Mouse (Mus musculus) thymus, postnatal 0 days (tissue): Measurements from ENCODE around the gene Sox13. TPM values are rescaled to one million over a fixed set of nuclear protein-coding genes. Genes with fewer than 3 reads are reported as not detected.
A peak's percentile ranks its signal among the peaks of the same experiment; 100 is the strongest.

Experiments used
- DNase-seq: peaks from one replicate; pipeline ENCODE4 v3.0.0-alpha.2; 2015; ENCODE audit warnings: low spot score
- polyA plus RNA-seq: library from polyadenylated mRNA; unstranded; fragments of >200 nt; fragmentation: Nextera tagmentation; extraction: Ambion mirVana; gene quantifications from 2 replicates; pipeline ENCODE4 v1.2.1, GENCODE M21; 2015

Gene Sox13
- polyA plus RNA-seq, 1 experiment from 2014 or later: 14.6 TPM

DNA sequence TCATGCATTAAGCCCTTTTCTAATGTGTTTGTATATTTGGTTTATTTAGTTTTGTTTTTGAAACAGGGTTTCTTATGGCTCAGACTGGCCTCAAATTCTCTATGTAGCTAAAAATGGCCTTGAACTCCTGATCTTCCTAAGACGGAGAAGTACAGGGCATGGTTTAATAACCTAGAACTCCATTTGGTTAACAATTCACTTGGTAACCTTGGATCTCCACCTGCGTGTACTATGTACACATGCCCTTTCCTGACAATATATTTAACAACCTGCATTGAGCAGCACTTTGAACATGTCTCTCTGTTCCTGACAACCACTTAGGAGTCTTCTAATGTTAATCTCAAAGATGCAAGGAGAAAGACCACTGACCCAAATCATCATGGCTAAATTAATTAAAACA is 7.0 kb upstream of the Sox13 start:
- DNase-seq: no peak

GRCm38 (mm10) chr1:133424547-133425140 is 467 bp upstream of the Sox13 start:
- DNase-seq: no peak

DNA sequence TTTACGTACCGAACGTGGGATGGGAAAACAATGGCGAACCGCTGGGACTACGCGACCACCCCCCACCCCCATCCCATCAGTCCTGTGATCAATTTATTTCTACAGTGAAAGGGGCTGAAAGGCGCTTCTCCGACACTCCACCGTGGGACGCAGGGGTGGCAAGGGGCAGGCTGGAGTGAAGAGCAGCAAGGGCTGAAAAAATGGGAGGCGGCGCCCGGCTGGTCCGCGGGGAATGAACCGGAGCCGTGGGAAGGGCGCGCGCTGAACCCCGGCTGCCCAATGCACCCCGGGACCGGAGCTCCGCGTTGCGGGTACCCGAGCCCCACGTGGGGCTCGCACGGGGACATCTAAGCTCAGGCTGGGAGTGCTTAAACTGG is 1.0 kb downstream of the Sox13 start:
- DNase-seq: no peak

- no peak for DNase-seq
Observed at GRCm38 (mm10) chr1:133422615-133423161, 1.5 kb downstream of the Sox13 start.

DNA sequence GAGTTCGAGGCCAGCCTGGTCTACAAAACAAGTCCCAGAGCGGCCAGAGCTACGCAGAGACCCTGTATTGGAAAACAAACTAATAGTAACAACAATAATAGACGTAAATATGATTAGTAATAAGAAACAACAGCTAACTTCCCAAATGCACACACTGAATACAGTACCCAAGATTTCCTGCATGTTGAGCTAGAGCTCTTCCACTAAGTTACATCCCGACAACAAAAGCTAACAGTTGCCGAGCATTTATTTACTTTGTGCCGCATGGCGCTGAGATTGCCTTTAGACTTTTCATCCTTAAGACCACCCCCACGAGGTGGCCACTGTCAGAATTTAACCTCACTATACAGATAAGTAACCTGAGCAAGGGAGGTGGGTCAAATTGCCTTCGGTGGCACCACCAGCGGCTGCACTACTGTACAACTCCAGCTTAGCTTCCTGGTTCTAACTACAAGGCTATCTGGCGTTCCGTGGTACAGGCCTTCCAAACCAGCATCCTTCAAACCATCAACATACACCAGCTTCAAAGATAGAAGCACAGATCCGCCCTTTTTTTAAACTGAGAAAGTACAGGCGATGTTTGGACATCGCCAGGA is 2.1 kb downstream of the Sox13 start:
- DNase-seq: no peak

DNA sequence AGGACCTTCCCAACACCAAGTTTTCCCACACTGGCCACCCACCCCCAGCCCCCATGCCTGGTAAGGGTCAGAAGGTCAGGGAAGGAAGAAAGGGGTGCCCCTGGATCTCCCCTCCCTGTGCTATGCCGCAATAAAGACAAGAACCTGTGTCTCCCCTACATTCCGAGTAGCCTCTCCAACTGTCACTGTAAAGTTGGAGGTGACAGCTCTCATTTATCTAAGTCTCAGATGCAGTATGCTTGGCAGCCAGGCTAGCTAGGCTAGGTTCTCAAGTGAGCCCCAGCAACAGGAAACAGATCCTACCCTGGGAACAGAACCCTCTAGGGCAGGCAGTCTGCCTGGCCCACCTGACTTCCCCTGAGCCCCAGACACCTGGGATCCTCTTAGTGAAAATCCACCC is 3.1 kb downstream of the Sox13 start:
- peak; percentile 34 for DNase-seq

- DNase-seq: no peak
Observed at GRCm38 (mm10) chr1:133420491-133420890, 3.7 kb downstream of the Sox13 start.

- no peak for DNase-seq
Observed at GRCm38 (mm10) chr1:133419178-133419834, 4.9 kb downstream of the Sox13 start.

DNA sequence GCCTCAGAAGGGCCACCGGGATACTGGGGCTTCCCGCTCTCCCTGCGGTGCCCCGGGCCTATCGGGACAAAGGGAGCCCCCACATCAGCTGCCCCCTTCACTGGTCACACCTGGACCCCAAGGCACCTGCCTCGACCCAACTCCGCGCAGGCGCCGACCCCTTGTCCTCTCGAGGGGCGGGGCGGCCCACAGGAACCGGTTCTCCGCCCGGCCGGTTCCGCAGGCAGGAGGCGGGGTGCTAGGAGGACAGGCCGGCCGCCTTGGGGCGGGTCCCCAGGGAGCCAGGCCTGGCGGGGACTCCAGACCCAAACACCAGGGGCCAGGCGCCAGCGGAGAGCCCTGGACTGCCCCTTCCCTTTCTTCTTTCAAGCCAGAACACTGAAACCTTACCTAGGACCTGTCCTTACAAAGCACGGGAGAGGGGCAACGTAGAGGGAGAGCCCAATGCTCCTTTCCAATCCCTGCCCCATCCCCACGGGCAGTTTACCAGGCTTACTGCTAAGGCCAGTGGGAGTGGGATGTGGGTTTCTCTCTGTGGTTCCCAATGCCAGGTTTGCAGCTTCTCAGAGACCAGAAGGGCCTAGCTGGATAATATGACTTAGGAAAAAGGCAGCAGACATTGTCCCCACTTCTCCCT is 5.9 kb downstream of the Sox13 start:
- no peak for DNase-seq

- peak; percentile 33 for DNase-seq
Observed at GRCm38 (mm10) chr1:133417539-133417938, 6.6 kb downstream of the Sox13 start.

DNA sequence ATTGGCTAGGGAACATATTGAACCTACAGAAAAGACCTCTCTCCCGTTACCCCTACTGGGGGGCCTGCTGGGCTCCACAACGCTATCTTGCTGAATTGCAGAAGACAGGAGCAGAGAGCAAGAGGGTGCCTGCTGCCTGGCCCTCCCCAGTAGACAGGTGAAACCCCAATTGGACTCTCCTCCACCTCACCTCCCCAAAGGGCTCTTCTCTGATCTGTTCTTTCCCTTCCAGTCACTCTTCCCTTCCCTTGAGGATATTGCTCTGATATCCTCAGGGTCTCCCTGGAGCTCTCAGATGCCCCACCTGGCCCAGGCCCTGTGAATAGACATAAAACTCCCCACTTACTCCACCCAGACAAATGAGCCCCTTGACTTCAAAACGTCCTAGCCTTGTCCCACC is 7.1 kb downstream of the Sox13 start:
- no peak for DNase-seq

- no peak for DNase-seq
Observed at GRCm38 (mm10) chr1:133416472-133416871, 7.7 kb downstream of the Sox13 start.

DNA sequence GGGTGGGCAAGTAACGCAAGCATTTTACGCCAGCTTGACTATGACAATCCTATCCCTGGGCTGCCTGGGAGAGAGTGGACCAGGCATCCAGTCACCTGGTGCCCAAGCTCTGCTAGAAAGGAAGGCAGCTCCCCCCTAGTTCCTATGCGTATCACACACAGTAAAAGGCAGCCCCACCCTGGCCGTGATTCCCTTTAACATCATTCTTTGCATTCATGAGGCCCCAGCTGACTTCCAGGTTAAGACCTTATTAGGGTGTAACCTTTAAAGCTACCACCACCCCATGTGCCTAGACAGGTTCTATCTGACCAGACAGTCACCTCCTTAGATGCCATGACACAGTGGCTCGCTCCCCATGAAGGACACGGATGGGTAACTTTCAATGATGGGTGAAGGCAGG is 8.7 kb downstream of the Sox13 start:
- no peak for DNase-seq

DNA sequence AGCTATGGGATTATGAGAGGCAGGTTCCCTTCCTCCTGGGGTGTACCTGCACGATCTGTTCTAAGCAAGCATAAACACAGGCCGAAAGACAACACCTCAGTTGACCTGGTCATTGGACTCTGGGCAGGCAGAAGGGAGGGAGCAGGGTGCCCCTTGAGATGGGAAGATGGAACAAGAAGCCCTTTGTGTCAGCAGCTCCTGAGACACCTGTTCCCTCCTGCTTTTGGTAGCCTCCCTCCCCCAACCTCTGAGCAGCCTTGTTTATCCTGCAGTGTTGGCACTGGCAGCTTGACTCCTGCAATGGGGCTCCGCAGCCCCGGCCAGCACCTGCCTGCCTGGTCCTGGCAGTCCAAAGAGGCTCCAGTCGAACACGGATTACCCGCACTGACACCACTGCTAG is 9.1 kb downstream of the Sox13 start:
- DNase-seq: no peak

- no peak for DNase-seq
Observed at GRCm38 (mm10) chr1:133412941-133413340, 11.2 kb downstream of the Sox13 start.

DNA sequence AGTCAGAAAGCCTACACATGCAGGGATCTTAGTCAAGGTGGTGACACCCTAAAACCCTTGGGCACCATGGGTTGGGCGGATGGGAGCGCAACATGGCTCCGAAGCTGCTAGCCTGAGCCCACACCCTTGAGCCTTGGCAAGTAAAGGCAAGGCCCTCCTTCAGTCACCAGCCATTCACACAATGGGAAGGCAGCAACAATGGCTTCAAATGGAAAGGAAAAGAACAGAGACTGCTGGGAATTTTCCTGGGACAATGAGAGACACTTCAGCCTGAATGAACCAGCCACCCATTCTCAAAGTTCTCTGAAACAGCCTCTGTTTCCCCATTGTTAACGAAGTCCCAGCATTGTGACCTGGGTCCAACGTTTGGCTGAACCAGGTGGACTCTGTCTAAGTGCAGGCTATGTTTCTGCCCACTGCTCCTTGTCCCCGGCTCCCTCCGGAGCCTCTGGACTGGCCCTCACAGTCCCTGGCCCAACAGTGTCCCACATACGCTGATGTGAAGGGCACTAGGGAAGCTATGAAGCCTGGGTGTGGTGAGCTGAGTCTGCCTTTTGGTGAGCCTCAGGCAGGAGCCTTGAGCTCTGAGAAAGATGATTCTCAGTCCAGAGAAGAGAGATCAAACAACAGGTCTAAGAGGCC is 12.6 kb downstream of the Sox13 start:
- DNase-seq: no peak

GRCm38 (mm10) chr1:133409786-133410185 is 14.4 kb downstream of the Sox13 start:
- DNase-seq: no peak

DNA sequence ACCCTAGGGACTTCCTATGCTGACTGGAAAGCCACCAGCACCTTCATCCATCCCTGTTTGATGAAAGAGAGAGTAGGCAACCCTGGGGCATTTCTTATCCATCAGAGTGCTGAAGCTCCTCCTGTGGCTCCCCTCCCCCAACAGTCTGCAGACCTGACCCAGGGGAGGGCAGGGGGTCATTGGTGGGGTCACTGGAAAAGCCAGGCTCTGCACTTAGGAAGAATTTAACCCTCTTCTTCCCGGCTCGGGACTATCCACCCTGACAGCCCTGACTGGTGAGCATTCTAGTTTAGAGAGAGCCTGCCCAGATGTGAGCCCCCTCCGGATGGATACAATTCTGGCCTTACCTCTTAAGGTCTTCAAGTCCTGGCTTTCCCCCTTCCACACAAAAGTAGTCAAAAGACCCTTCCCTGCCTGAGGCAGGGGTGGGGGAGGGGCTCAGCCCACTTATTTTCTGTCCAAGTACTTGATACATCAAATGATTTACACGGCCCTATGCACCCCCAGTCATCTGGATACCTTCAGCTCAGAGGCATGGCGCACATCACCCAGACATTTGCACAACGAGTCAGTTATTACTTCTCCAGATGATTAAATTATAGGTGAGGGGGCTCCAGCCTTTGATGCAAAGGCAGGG is 15.2 kb downstream of the Sox13 start:
- DNase-seq: no peak

DNA sequence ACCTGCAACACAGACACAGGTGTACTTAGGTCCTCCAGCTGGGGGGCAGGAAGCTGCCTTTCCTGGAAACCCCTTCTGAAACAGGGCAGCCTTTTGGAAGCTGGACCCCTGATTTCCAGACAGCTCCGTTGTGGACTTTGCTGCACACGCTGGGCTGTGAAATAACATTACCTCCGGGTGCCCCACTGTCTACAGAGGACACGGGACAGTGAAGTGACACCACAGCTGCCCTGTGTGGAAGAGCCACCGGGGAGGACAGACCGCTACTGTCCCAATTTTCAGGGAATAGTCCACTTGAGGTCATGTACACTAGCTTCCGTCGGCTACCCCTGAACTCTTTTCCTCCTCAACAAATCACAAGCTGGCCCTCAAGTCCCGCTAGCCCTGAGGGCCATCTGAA is 15.9 kb downstream of the Sox13 start:
- no peak for DNase-seq

- no peak for DNase-seq
Observed at GRCm38 (mm10) chr1:133407436-133407835, 16.7 kb downstream of the Sox13 start.

GRCm38 (mm10) chr1:133406614-133407013 is 17.6 kb downstream of the Sox13 start:
- DNase-seq: peak; percentile 32
